Mouse (Mus musculus) adrenal gland, postnatal 4 days (tissue): ENCODE measurements around the gene Trpc1. TPM values are rescaled to one million over a fixed set of nuclear protein-coding genes. Genes with fewer than 3 reads are reported as not detected.
A peak's percentile ranks its signal among the peaks of the same experiment; 100 is the strongest.

Source experiments
- DNase-seq, 2 experiments: peaks; one replicate each; pipeline ENCODE4 v3.0.0; 2021 to 2022; ENCODE audit warnings: low spot score in 2 of 2, mixed read lengths in 2 of 2
- long read RNA-seq, 2 experiments: library from polyadenylated mRNA; stranded (forward); transcript quantifications; one replicate each; pipeline ENCODE4 v2.0.0; 2021
- total RNA-seq, 2 experiments: library from RNA; stranded (reverse); gene quantifications; 2 replicates each; pipeline ENCODE4 v1.2.3; 2021

The Trpc1 gene
- 1 to 10 TPM; 6.0 to 6.6 TPM for total RNA-seq
- long read RNA-seq, experiment 1, partial matches to known transcripts: 0 of 1 reads
- long read RNA-seq, experiment 1, other reads (novel, unspliced or antisense): 0 of 1 reads
- long read RNA-seq, experiment 2, partial matches to known transcripts: 1 of 4 reads
- long read RNA-seq, experiment 2, other reads (novel, unspliced or antisense): 1 of 4 reads

DNA sequence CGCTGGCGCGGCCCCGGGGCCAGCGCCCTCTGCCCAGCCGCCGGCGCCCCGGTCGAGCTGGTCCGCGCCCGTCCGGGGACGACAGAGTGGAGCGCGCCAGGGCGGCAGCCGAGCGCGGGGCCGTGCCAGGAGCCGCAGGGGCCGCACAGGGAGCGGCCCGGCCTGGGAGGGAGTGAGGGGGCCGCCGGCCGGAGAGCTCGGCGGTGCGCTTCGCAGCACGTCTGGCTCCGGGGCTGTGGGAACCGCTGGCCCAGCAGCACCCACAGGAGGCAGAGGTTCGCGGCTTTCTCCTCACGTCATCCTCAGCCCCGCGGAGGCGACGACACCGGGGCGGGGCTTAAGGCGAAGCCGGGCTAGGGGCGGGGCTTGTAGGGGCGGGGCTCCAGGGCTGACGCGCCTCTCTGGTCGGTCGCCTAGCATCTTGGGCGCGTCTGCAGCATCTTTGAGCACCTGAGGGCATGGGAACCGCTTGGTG lies at the start of gene Trpc1:
Gene Trpc1, minus strand, starts transcription at position 339 of the 475 bp plus-strand sequence.
- DNase-seq: peak; percentile 17 to 54

DNA sequence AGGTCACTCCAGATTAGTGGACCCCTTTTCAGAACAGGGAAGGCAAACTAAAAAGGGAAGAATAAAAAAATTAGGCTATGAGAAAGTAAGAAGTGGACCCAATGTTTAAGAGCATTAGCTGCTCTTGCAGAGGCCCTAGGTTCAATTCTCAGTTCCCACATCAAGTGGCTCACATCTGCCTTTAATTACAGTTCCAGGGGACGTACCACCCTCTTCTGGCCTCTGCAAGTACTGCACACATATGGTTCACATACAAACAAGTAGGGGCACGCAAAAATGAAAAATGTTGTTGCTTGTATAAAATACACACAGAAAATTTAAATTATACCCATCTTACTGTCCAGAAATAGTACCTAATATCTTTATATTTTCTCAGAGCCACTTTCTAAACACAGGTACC lies 46.1 kb upstream of the Trpc1 start:
- DNase-seq: no peak

DNA sequence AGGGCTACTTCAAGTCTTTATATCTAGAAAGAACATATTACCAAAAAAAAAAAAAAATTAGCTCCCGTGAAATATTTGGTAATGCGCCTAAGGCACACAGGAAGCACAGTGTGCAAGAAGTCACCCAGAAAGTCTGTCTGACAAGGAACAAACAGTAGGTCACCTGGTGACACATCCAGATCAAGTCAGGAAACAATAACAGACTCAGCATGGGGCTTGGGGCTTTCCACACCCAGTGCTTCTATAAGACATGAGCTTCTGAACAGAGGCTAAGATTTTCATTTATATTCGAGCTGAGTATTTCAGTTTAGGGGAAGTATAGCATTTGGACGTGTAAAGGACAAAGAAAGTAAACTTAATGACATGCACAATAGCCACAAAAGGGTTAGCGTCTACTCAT lies 45.7 kb upstream of the Trpc1 start:
- DNase-seq: no peak

DNA sequence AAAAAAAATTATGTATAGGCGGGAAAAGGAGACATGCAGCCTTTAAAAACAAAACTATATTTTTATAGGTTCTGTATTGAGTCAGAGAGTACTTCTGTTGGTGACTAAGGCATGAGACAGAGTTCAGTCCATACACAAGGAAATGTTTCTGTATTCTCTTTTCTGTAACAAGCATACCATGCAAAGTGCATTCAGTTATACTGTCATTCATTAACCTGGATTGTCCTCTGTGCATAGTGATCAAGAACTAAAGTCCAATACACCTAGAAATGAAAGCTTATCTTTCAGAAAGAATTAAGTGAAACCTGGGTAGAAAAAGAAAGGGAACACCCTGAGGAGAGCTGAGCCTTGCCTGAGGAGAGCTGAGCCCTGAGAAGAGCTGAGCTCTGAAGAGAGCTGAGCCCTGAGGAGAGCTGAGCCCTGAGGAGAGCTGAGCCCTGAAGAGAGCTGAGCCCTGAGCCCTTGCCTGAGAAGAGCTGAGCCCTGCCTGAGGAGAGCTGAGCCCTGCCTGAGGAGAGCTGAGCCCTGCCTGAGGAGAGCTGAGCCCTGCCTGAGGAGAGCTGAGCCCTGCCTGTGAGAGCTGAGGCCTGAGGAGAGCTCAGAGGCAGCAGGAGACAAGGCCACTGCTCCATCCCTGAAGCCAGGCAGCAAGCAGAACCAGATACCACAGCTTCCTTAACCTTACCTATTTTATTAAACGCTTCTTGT lies 45.1 kb upstream of the Trpc1 start:
- DNase-seq: no peak

DNA sequence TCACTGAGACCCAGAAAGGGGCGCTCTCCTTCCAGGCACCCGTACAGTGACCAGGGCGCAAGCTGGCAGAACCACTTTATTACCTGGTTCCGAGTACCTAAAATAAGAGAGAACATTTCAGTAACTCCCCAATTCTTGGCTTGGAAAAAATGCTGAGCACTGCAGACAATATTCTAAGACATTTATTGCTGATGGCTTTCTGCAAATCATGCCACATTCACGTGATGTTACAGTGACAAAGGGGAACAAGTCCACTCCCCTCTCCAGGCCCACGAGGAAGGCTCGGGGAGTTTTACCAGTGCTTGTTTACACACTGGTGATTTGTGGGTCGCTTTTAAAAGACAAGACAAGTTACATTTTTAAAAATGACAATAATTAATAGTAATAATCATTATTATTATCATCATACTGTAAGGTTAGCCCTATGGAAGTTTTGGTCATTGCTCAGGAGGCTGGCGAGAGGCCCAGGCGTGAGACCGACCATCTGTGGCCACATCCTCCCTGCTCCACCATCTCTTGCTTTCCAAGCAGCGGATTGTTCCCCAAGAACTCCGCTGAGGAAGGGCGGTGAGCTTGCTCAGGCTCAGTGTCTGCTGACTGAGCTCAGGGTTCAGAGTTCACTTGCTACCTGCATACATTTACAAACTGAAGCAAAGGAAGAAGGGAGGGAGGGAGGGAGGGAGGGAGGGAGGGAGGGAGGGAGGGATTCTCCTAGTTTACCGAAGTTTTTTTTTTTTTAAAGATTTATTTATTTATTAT lies 44.0 kb upstream of the Trpc1 start:
- no peak for DNase-seq

DNA sequence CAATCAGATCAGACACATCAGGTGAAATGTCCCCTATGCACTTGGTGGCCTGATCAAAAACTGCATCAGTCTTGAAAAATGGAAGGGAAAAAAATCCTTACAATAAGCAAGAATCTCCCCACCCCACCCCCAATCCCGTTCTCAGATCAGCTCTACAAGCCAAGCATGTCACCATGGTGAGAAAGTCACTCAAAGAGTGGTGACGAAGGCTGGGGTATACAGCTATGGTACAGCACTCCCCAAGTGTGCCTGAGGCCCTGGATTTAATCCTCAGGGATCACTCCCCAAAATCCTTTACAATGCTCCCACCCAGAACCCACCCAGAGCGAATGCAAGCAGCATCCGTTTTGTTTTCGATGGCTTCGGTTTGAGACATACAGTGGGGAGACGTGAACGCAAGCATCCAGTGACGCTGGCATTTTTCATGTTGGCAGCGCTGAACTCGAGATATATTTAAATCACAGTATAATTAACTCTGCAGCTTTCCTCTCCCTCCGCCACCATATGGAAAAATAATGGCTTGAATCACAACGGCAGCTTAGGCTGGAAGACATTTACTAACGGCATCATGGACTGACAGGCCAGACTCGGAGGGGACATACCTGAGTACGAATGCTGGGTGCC lies 34.8 kb upstream of the Trpc1 start:
- no peak for DNase-seq

DNA sequence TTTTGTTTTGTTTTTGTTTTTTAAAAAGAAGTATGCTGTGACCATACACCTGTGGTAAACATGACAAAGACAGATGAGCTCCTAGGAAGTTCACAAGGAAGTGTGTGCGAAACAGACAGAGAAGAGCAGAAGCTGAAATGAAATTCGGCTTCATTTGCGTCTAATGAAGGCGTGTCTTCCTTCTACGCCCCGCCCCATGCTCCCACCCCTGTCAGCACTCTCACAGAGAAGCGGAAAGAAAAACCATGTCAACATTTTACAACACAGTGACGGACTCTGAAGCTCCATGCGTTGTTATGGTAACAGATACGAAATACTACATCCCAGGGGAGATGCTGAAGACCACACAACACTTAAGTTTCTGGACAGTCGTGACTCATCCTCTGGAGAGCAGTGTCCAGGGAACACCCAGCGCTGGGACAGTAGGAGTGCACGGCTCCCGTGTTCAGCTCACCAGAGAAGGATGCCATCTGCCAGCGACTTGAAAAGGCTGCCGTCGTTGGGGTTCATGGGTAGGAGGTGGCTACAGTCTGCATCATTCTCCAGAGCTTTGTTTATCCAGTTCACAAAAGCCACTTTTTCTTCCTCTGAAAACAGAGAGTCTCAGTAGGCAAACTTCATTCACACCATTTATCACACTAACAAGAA lies 33.6 kb upstream of the Trpc1 start:
- DNase-seq: no peak

DNA sequence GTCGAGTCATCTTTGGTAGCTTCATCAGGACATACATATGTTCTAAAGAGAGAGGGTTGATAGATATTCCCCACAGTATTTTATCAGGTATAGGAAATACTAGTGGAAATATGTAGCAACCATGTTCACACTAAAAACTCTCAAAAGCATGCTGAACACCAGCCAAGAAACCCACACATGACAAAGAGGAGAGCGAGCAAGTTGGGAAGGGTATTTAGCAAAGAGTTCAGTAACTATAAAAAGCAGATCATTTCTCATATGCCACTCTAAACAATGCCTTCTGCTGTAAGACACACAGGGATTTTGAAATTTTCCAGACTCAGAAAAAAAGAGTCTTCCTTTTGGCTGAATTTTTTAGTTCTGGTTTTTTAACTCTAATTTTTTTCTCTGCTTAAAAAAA lies 21.5 kb upstream of the Trpc1 start:
- no peak for DNase-seq

DNA sequence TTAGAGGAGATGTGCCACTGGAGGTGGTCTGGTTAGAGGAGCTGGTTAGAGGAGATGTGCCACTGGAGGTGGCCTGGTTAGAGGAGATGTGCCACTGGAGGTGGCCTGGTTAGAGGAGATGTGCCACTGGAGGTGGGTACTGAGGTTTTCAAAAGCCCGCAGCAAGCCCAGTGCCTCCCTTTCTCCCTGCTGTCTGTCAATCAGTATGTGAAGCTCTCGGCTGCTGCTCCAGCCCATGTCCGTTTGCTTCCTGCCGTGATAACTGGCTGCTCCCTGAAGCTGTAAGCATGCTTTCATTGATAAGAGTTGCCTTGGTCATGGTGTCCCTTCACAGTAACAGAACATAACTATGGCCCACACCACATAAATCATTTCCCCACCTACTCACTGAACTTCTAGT lies 13.0 kb upstream of the Trpc1 start:
- no peak for DNase-seq

DNA sequence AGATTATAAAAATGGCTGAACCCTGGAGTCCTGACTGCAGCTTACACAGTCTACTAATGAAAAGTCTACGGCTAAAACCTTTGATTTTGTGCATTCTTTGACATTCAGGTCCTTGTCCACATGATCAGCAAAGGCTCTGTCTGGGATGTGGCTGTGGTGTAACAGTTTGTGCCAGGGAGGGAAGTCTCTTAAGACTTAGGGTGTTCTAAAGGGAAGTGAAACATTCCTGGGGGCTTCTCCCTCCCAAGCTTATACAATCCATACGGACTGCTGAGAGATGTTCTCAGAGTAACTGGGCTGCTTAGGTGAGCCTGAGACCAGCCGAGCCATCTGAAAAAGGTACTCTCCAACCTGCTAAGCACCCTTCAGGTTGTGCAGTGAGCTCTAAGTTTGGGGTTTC lies 12.1 kb upstream of the Trpc1 start:
- DNase-seq: no peak

DNA sequence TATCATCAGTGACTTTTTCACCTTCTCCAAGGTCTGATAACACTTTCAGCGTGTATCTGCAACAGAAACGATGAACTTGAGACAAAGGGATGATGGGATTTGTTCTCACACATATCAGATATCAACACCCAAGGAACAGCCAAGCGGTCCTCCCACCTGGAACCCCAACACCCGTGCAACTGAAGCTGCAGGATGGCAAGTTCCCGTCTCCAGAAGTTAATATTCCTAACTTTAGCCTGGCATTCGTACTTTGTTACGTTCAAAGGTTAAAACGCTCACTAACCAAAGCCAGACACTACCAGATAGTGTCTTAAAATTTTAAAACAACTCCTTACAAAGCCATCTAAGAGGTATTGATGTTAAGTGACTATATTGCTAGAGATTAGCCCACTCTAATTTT lies 11.2 kb upstream of the Trpc1 start:
- no peak for DNase-seq

DNA sequence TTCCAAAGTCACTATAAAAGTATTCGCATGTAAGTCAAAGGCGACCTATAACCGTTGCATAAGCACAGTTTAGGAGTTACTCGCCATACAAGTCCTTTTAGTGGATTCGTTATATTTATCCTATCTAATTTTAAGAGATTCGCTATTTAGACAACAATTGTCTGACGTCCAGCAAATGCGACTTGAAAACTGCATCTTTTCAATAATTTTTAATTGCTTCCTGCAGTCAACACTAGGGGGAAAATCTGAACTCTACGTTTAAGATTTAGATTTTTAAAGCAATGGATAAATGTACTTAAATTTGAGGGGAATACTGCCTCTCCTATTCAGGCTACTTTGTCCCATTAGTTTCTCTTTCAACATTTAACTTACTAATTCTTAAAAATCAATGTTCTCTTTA lies 571 bp upstream of the Trpc1 start:
- DNase-seq: no peak

DNA sequence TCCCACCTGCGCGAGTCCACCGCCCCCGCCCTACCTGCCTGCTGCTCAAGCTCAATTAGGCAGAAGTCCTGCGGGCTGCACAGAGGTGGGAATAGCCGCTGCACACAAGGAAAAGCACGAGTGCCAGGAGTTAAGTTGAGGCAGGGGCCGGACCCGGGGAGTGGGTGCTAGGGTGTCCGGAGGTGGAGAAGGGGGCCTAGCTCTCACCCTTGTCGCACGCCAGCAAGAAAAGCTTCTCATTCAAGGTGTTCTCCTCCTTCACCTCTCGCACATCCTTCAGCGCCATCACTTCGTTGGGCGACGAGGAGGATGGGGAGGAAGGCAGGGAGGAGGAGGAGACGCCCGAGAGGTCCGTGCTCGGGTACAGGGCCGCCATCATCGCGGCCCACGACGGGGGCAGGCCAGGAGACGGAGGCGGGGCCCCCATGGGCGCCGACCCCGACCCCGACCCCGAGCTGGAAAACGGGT lies 680 bp downstream of the Trpc1 start:
- DNase-seq: no peak

DNA sequence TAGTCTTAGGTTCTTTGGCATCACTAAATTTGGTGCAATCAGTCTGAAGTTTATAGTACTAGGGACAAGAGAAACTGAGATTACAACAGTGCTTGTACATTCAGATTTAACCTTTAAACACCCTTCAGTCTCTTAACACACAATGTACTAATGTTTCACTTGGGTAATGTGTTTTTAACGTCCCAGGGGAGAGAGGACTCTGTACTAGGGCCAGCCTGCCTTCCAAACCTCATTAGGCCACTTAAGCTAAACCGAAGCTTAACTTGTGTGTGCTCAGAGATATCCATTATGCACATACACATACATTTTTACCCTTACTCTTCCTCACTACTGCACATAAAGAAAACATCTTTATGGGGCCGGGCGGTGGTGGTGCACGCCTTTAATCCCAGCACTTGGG lies 2.9 kb downstream of the Trpc1 start:
- no peak for DNase-seq

DNA sequence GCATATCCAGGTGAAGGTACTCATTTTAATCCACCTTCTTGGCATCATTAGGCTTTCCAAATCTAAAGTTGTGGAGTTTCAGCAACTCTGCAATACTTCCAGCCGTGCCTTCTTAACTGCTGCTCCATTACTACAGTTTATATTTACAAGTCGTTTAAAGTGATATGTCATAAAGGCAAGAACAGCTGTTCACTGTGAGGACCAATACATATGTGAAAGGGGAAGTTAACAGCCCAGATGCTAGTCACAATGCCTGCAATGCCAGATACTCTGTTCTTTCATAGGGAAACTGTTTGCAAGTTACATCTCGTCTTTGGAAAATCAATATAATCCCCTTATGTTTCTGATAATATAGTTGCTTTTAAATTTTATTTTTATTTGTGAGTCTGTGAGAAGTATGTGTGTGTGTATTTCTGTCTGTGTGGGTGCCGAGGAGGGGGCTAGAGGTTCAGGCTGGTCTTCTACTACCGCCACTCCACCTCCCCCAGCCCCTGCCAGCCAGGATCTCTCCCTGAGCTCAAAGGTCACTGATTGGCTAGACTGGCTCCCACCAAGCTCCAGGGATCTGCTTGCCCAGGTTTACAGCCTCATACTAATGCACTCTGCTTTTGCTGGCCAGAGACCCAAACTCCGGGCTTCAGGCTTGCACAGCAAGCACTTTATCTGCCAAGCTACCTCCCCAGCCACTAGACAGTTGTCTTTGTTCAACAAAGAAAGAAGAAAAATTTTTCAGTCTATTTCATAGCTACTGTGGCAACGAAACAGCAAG lies 5.1 kb downstream of the Trpc1 start:
- DNase-seq: no peak

DNA sequence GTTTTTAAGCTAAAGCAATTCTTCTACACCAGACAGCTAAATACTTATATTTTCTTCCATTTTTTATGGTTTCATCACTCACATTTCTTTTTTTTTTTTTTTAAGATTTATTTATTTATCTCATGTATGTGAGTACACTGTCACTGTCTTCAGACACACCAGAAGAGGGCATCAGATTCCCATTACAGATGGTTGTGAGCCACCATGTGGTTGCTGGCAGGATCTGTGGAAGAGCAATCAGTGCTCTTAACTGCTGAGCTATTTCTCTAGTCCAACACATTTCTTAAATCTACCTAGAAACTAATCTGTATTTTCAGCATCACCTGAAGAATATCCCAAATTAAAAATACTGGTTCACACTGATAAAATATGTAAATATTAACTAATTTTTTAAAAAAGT lies 13.9 kb downstream of the Trpc1 start:
- DNase-seq: no peak

DNA sequence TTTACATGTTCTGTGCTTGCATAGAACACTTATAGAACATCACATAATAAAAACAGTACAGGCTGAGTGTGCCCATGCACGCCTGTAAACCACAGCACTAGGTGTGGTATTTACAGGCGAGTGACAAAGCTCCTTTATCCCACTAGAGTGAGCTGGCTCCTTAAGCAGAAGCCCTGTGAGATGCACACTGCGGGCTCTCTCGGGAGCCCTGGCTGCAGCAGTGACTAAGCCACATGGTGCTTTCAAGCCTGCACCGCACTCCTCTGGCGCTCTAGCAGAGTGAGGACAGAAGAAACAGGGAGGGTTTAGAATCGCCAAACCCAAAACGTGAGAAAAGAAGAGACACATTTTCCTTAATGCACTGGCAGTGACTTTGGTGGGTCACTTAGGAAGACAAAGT lies 37.6 kb downstream of the Trpc1 start:
- DNase-seq: no peak

DNA sequence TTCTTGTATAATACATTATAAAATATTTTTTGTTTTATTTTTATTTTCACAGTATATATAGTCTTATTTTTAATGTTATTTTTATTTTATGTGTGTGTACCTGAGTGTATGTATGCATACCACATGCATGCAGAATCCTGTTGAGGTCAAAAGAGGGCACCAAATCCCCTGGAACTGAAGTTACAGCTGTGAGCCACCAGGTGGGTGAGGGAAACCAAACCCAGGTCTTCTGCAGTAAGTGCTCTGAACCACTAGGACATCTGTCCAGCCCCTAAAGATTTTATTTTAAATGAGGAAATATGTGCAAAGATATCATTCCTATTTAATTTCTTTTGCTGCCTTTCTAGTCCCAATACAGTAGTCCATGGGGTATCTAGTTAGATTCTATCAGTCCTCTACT lies 41.2 kb downstream of the Trpc1 start:
- no peak for DNase-seq

DNA sequence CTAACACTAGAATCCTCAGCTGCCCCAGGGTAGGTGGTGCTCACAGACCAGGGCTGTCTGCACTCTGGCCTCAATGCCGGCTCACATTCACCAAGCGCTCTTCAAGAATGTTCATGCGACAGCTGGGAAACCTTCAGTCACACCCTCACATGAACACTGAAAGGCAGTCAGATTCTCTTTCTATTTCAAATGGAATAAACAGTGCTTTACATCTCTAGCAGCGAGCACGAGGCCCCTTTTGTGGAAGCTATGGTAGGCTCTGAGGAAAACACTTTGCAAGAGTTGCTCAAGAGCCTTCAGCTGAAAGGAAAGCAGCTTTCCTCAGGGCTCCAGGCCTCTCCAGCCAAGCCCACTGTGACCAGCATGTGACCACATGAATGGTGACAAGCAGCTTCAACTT lies 44.8 kb downstream of the Trpc1 start:
- DNase-seq: no peak

DNA sequence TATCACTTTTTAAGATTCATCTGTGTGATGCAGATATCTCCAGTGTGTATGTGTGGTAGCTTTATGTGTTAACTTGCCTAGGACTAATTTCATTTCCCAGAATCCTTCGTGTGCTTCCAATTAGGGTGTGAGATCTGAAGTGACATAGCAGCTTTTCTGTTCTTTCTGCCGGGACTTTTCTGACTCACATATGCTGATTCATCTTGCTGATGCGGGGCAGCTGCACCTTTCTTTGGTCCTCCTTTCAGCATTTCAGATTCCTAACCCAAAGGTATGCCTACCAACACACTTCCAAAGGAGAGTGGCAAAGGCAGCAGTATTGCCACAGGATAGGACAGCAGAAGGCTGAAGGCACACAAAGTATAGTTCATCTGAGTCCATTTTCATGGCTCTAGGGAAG lies 46.1 kb downstream of the Trpc1 start:
- DNase-seq: no peak

DNA sequence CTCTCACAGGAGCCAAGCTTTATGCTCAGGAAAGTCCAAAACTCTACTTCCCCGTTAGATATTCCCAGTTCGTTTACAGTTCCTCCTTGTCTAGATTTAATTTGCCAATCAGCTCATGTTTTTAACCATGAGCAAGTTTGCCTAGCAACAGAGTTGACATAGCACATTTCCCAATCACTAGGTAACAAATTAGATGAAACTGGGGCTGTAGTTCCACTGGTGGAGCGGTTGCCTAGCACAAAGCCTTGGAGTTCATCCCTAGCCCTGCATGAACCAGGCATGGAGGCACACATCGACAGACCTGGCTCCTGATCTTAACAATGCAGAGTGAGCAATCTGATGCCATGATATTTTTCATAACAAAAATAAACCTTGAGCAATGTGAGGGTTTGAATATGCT lies 50.9 kb downstream of the Trpc1 start:
- no peak for DNase-seq
